Mouse (Mus musculus) adrenal gland, postnatal 14 days (tissue): ENCODE data around the gene Mbnl1. TPM values are rescaled to one million over a fixed set of nuclear protein-coding genes. Genes with fewer than 3 reads are reported as not detected.

ENCODE experiments used
- DNase-seq: peaks from one replicate; pipeline ENCODE4 v3.0.0; 2021; ENCODE audit warnings: mixed read lengths
- total RNA-seq: library from RNA; stranded (reverse); gene quantifications from 2 replicates; pipeline ENCODE4 v1.2.3, GENCODE M21; 2021

Mbnl1 gene
- total RNA-seq, 1 experiment from 2014 or later, result 355 TPM

GRCm38 (mm10) chr3:60608952-60609403 is 136.3 kb downstream of the Mbnl1 start:
- peak; percentile 35 for DNase-seq

GRCm38 (mm10) chr3:60611839-60612238 is 139.2 kb downstream of the Mbnl1 start:
- DNase-seq, result peak; percentile 81

GRCm38 (mm10) chr3:60613121-60613520 is 140.5 kb downstream of the Mbnl1 start:
- DNase-seq, result no peak

GRCm38 (mm10) chr3:60614516-60614915 is 141.9 kb downstream of the Mbnl1 start:
- DNase-seq, result no peak

- DNase-seq, result no peak
These were observed 142.5 kb downstream of the Mbnl1 start for GRCm38 (mm10) chr3:60615057-60615606.

GRCm38 (mm10) chr3:60615615-60616014 is 143.0 kb downstream of the Mbnl1 start:
- DNase-seq, result no peak

- no peak for DNase-seq
These were observed 143.5 kb downstream of the Mbnl1 start for GRCm38 (mm10) chr3:60616147-60616546.

GRCm38 (mm10) chr3:60617643-60618042 is 145.0 kb downstream of the Mbnl1 start:
- no peak for DNase-seq

- no peak for DNase-seq
These were observed 147.6 kb downstream of the Mbnl1 start for GRCm38 (mm10) chr3:60620236-60620635.

GRCm38 (mm10) chr3:60631183-60631582 is 158.6 kb downstream of the Mbnl1 start:
- DNase-seq, result no peak

- no peak for DNase-seq
These were observed 159.1 kb downstream of the Mbnl1 start for GRCm38 (mm10) chr3:60631754-60632153.

GRCm38 (mm10) chr3:60632796-60633466 is 160.3 kb downstream of the Mbnl1 start:
- no peak for DNase-seq

- DNase-seq, result no peak
These were observed 165.9 kb downstream of the Mbnl1 start for GRCm38 (mm10) chr3:60638530-60638929.

GRCm38 (mm10) chr3:60639135-60639534 is 166.5 kb downstream of the Mbnl1 start:
- DNase-seq, result no peak

GRCm38 (mm10) chr3:60642227-60642626 is 169.6 kb downstream of the Mbnl1 start:
- no peak for DNase-seq

GRCm38 (mm10) chr3:60645531-60645930 is 172.9 kb downstream of the Mbnl1 start:
- no peak for DNase-seq

GRCm38 (mm10) chr3:60648293-60648692 is 175.7 kb downstream of the Mbnl1 start:
- DNase-seq, result no peak

- no peak for DNase-seq
These were observed 188.1 kb downstream of the Mbnl1 start for GRCm38 (mm10) chr3:60660762-60661161.
